Mouse (Mus musculus) midbrain, embryonic 16.5 days (tissue): ENCODE data around the gene Gpd1l. TPM values are rescaled to one million over a fixed set of nuclear protein-coding genes. Genes with fewer than 3 reads are reported as not detected.

Experiments
- polyA plus RNA-seq: library from polyadenylated mRNA; unstranded; fragments of >200 nt; fragmentation: Nextera tagmentation; extraction: Ambion mirVana; gene quantifications from 2 replicates; pipeline ENCODE4 v1.2.1, GENCODE M21; 2015

The Gpd1l gene
- polyA plus RNA-seq, 1 experiment from 2014 or later, result 40.1 TPM

Other genes starting within 250 kb of the Gpd1l start
- 118 and 130 TPM in 2 replicates for gene Dync1li1, start 245.2 kb downstream of the Gpd1l start, polyA plus RNA-seq
- gene Cmtm6, start 202.9 kb downstream of the Gpd1l start, polyA plus RNA-seq, result 18.7 TPM in 2 replicates
- 7.2 and 10.4 TPM in 2 replicates for gene Cmtm7, start 152.1 kb downstream of the Gpd1l start, polyA plus RNA-seq
- 8.3 and 8.5 TPM in 2 replicates for gene Cmtm8, start 89.8 kb downstream of the Gpd1l start, polyA plus RNA-seq
- gene Osbpl10, start 44.6 kb upstream of the Gpd1l start, polyA plus RNA-seq, result 2.2 and 2.9 TPM in 2 replicates
- 103 and 121 TPM in 2 replicates for gene Rps27rt, start 48.8 kb upstream of the Gpd1l start, polyA plus RNA-seq